Mouse (Mus musculus): ENCODE measurements around the gene Prkcd. TPM values are rescaled to one million over a fixed set of nuclear protein-coding genes. Genes with fewer than 3 reads are reported as not detected.

The Prkcd gene
- 37.7 and 38.7 TPM in 2 replicates for polyA plus RNA-seq (2015; fragmentation: Nextera tagmentation; extraction: Ambion mirVana)

GRCm38 (mm10) chr14:30625856-30626726 is at the start of gene Prkcd:
Gene Prkcd, minus strand, starts transcription at chr14:30626210.

GRCm38 (mm10) chr14:30653943-30654659 is 28.1 kb upstream of the Prkcd start, which contains the start of gene Rft1:
Gene Rft1, plus strand, starts transcription at chr14:30654360.

GRCm38 (mm10) chr14:30548131-30548720 is 77.8 kb downstream of the Prkcd start, which contains the start of gene Tkt:
Gene Tkt, plus strand, starts transcription at chr14:30548359.

Small RNA genes within 50 kb of the gene (microRNA-seq; reads per million reads assigned to microRNA genes)
- 4.0 reads per million, percentile 6 among the genes with 10 or more reads in this experiment for gene Mir3076

Other genes with a start within 250 kb of the Prkcd start
- 9.6 and 10.6 TPM in 2 replicates for gene Dcp1a, start 146.7 kb downstream of the Prkcd start, polyA plus RNA-seq (2015; fragmentation: Nextera tagmentation; extraction: Ambion mirVana)
- 0.55 and 1.1 TPM in 2 replicates for gene Cacna1d, start 134.8 kb downstream of the Prkcd start, polyA plus RNA-seq (2015; fragmentation: Nextera tagmentation; extraction: Ambion mirVana)
- gene Tkt, start 77.9 kb downstream of the Prkcd start, polyA plus RNA-seq (2015; fragmentation: Nextera tagmentation; extraction: Ambion mirVana), result 121 and 145 TPM in 2 replicates
- 13.9 and 14.0 TPM in 2 replicates for gene Rft1, start 28.1 kb upstream of the Prkcd start, polyA plus RNA-seq (2015; fragmentation: Nextera tagmentation; extraction: Ambion mirVana)
- gene Sfmbt1, start 88.6 kb upstream of the Prkcd start, polyA plus RNA-seq (2015; fragmentation: Nextera tagmentation; extraction: Ambion mirVana), result 6.9 and 7.7 TPM in 2 replicates
- gene Tmem110, start 199.4 kb upstream of the Prkcd start, polyA plus RNA-seq (2015; fragmentation: Nextera tagmentation; extraction: Ambion mirVana), result 19.3 and 22.6 TPM in 2 replicates

Measured in urinary bladder, postnatal 0 days (tissue).